Mouse (Mus musculus): Measurements from ENCODE around the gene Naaladl2.
A peak's percentile ranks its signal among the peaks of the same experiment; 100 is the strongest.

Naaladl2 gene

GRCm38 (mm10) chr3:24321489-24322405 is 822.3 kb downstream of the Naaladl2 start:
- peak; percentile 14 for DNase-seq (ENCODE audit: low read depth, low spot score)

- DNase-seq (ENCODE audit: low read depth, low spot score) = no peak
Observed at GRCm38 (mm10) chr3:24314658-24315297, 829.3 kb downstream of the Naaladl2 start.

- no peak for DNase-seq (ENCODE audit: low read depth, low spot score)
Observed at GRCm38 (mm10) chr3:24225418-24225817, 918.6 kb downstream of the Naaladl2 start.

GRCm38 (mm10) chr3:24217476-24217875 is 926.6 kb downstream of the Naaladl2 start:
- DNase-seq (ENCODE audit: low read depth, low spot score) = no peak

- no peak for DNase-seq (ENCODE audit: low read depth, low spot score)
Observed at GRCm38 (mm10) chr3:24166531-24166930, 977.5 kb downstream of the Naaladl2 start.

- DNase-seq (ENCODE audit: low read depth, low spot score) = no peak
Observed at GRCm38 (mm10) chr3:24163992-24164391, 980.1 kb downstream of the Naaladl2 start.

- peak; percentile 9 for DNase-seq (ENCODE audit: low read depth, low spot score)
Observed at GRCm38 (mm10) chr3:24151086-24151815, 992.8 kb downstream of the Naaladl2 start.

- no peak for DNase-seq (ENCODE audit: low read depth, low spot score)
Observed at GRCm38 (mm10) chr3:24142808-24143207, 1001.3 kb downstream of the Naaladl2 start.

GRCm38 (mm10) chr3:24138002-24138401 is 1006.1 kb downstream of the Naaladl2 start:
- no peak for DNase-seq (ENCODE audit: low read depth, low spot score)

- no peak for DNase-seq (ENCODE audit: low read depth, low spot score)
Observed at GRCm38 (mm10) chr3:24126200-24126599, 1017.9 kb downstream of the Naaladl2 start.

GRCm38 (mm10) chr3:24124034-24124433 is 1020.0 kb downstream of the Naaladl2 start:
- no peak for DNase-seq (ENCODE audit: low read depth, low spot score)

- DNase-seq (ENCODE audit: low read depth, low spot score) = no peak
Observed at GRCm38 (mm10) chr3:24118136-24118535, 1025.9 kb downstream of the Naaladl2 start.

- no peak for DNase-seq (ENCODE audit: low read depth, low spot score)
Observed at GRCm38 (mm10) chr3:24114849-24115248, 1029.2 kb downstream of the Naaladl2 start.

GRCm38 (mm10) chr3:24113360-24113759 is 1030.7 kb downstream of the Naaladl2 start:
- no peak for DNase-seq (ENCODE audit: low read depth, low spot score)

- DNase-seq (ENCODE audit: low read depth, low spot score) = no peak
Observed at GRCm38 (mm10) chr3:24106391-24106790, 1037.7 kb downstream of the Naaladl2 start.

GRCm38 (mm10) chr3:24079761-24080160 is 1064.3 kb downstream of the Naaladl2 start:
- peak; percentile 24 for DNase-seq (ENCODE audit: low read depth, low spot score)

GRCm38 (mm10) chr3:24071169-24071797 is 1072.8 kb downstream of the Naaladl2 start:
- no peak for DNase-seq (ENCODE audit: low read depth, low spot score)

- DNase-seq (ENCODE audit: low read depth, low spot score) = no peak
Observed at GRCm38 (mm10) chr3:24070424-24071168, 1073.5 kb downstream of the Naaladl2 start.

GRCm38 (mm10) chr3:24048217-24048616 is 1095.8 kb downstream of the Naaladl2 start:
- no peak for DNase-seq (ENCODE audit: low read depth, low spot score)

- no peak for DNase-seq (ENCODE audit: low read depth, low spot score)
Observed at GRCm38 (mm10) chr3:24001741-24002140, 1142.3 kb downstream of the Naaladl2 start.

- no peak for DNase-seq (ENCODE audit: low read depth, low spot score)
Observed at GRCm38 (mm10) chr3:23973727-23974126, 1170.3 kb downstream of the Naaladl2 start.

All from WW6 (cell line).